Mouse (Mus musculus) forebrain, postnatal 0 days (tissue): Measurements from ENCODE around the gene Otud3. TPM values are rescaled to one million over a fixed set of nuclear protein-coding genes. Genes with fewer than 3 reads are reported as not detected.
A peak's percentile ranks its signal among the peaks of the same experiment; 100 is the strongest.

Source experiments
- ATAC-seq: fragments of 200-750 bp; cut with Nextera tagmentation; 2 replicates; pipeline ENCODE4 v1.8.0; 2017; ENCODE audit warnings: mild to moderate bottlenecking, moderate library complexity
- DNase-seq: peaks from one replicate; pipeline ENCODE4 v3.0.0-alpha.2; 2015
- H3K27ac ChIP-seq: fragments of 300-500 bp; sonication (generic); 2 replicates; pipeline ENCODE4 v1.5.1; 2014; ENCODE audit warnings: low read depth, mild to moderate bottlenecking, antibody characterized with exemption, low read length, moderate library complexity, mixed read lengths
- H3K27me3 ChIP-seq: fragments of 300-500 bp; sonication (generic); 2 replicates; pipeline ENCODE4 v1.6.1; 2014; ENCODE audit warnings: mild to moderate bottlenecking, low read length, mixed read lengths; ENCODE audit not compliant: insufficient read depth
- H3K36me3 ChIP-seq: fragments of 300-500 bp; sonication (generic); 2 replicates; pipeline ENCODE4 v1.6.1; 2014; ENCODE audit warnings: mild to moderate bottlenecking, moderate library complexity; ENCODE audit not compliant: insufficient read depth
- H3K4me1 ChIP-seq: fragments of 300-500 bp; sonication (generic); 2 replicates; pipeline ENCODE4 v1.6.1; 2014; ENCODE audit warnings: antibody characterized with exemption; ENCODE audit not compliant: insufficient read depth
- H3K4me2 ChIP-seq: fragments of 300-500 bp; sonication (generic); 2 replicates; pipeline ENCODE4 v1.6.1; 2014; ENCODE audit warnings: low read depth, mild to moderate bottlenecking, moderate library complexity
- H3K4me3 ChIP-seq: fragments of 300-500 bp; sonication (generic); 2 replicates; pipeline ENCODE4 v1.5.1; 2014; ENCODE audit warnings: low read depth, low read length, mixed read lengths
- H3K9ac ChIP-seq: fragments of 300-500 bp; sonication (generic); 2 replicates; pipeline ENCODE4 v1.6.1; 2014; ENCODE audit warnings: mild to moderate bottlenecking
- H3K9me3 ChIP-seq: fragments of 300-500 bp; sonication (generic); 2 replicates; pipeline ENCODE4 v1.6.1; 2016; ENCODE audit warnings: low read length
- CTCF ChIP-seq: sonication (generic); IDR thresholded peaks from 2 replicates; pipeline ENCODE4 v1.5.1; 2016; ENCODE audit warnings: antibody characterized with exemption, control low read depth, low read depth
- WGBS: fragments of 180-500 bp; shearing (Covaris S2); extraction: QIAGEN DNeasy Blood & Tissue Kit; methylation state at CpG from one replicate; pipeline ENCODE4 v1.1.7; 2014; 5-methylcytosine and 5-hydroxymethylcytosine counted together
- polyA plus RNA-seq: library from polyadenylated mRNA; unstranded; fragments of >200 nt; fragmentation: Nextera tagmentation; extraction: Ambion mirVana; gene quantifications from 2 replicates; pipeline ENCODE4 v1.2.1, GENCODE M21; 2015
- total RNA-seq: library from RNA; depleted of rRNA; stranded (reverse); fragments of >200 nt; gene quantifications from 2 replicates; pipeline ENCODE4 v1.2.3, GENCODE M21; 2014

Gene Otud3
- total and polyA plus RNA-seq, 2 experiments from 2014 or later = 2.6 to 13.1 TPM

GRCm38 (mm10) chr4:138865092-138865491 lies 48.7 kb downstream of the Otud3 start:
- no peaks in the 10 kb centered on the region for H3K36me3 ChIP-seq
- no peaks in the 10 kb centered on the region for H3K9me3 ChIP-seq
- H3K4me1 ChIP-seq = no peaks in the 10 kb centered on the region
- H3K4me3 ChIP-seq = no peak overlapping the region
- no peak overlapping the region for H3K9ac ChIP-seq
- no peak overlapping the region for H3K27ac ChIP-seq
- H3K4me2 ChIP-seq = no peak overlapping the region
- ATAC-seq (no peak), DNase-seq (no peak)
- H3K27me3 ChIP-seq = no peaks in the 10 kb centered on the region
- TF ChIP-seq CTCF = no peak
- WGBS = 47% methylated on average over 5 of the region's 5 CpGs

- DNase-seq = no peak
- Histone ChIP-seq H3K4me1 (no peaks in the 10 kb centered on the region), H3K36me3 (no peaks in the 10 kb centered on the region), H3K4me2 (no peak within 1 kb of the TSS), H3K27me3 (no peaks in the 10 kb centered on the region), H3K9me3 (no peaks in the 10 kb centered on the region), H3K9ac (no peak within 1 kb of the TSS), H3K4me3 (no peak within 1 kb of the TSS), H3K27ac (no peak within 1 kb of the TSS)
- no peak for TF ChIP-seq CTCF
- 78% methylated on average over 10 of the region's 10 CpGs for WGBS
- no peak for ATAC-seq
These were observed 50.3 kb downstream of the Otud3 start, which contains the start of gene Pla2g5 for GRCm38 (mm10) chr4:138863344-138863998. Pla2g5 (minus strand) TSS chr4:138863482.

DNA sequence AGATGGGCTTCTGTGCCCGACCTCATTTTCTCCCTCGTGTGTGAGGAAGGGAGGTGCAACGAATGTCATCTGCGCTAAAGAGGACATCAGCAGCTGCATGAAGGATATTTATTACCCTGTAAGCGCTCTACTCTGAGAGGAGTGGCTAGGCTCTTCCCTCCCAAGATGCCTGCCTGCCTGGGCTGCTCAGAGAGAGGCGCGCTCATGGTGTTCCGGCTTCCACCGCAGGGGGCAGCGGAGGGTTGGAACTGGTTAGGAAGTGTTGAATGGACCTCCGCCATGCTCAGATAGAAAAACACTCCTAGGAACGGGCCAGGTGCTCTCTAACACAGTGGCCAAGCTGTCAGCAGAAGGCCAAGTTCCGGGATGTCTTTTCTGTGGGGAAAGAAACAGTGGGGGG lies 54.0 kb downstream of the Otud3 start:
- H3K27me3 ChIP-seq = no peaks in the 10 kb centered on the region
- TF ChIP-seq CTCF = peak; percentile 77
- peak overlapping the region; percentile 83 for H3K27ac ChIP-seq
- H3K36me3 ChIP-seq = no peaks in the 10 kb centered on the region
- peak; percentile 91 for DNase-seq
- H3K4me1 ChIP-seq = no peaks in the 10 kb centered on the region
- peak overlapping the region; percentile 54 for H3K4me2 ChIP-seq
- no peaks in the 10 kb centered on the region for H3K9me3 ChIP-seq
- 7% methylated on average over 13 of the region's 13 CpGs for WGBS
- peak overlapping the region; percentile 32 for H3K4me3 ChIP-seq
- ATAC-seq = peak; percentile 89
- peak overlapping the region; percentile 54 for H3K9ac ChIP-seq

DNA sequence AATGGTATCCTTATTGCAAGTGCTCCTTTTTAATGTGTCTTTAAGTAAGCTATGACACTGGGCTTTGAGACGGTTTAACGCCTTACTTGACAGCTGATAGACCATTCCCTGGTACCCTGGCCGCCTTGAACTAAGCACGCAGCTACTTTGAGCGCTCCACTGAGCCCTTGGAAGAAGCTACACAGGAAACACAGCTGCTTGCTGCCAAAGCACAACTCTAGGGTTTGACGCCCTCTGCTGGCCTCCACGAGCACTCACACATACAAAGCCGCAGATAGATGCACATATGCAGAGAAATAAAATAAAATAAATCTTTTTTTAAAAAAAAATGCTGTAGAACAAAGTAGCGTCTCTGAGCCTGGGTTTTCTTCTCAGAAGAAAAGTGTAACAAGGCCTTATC lies 54.5 kb downstream of the Otud3 start:
- DNase-seq = peak; percentile 87
- Histone ChIP-seq H3K4me1 (no peaks in the 10 kb centered on the region), H3K27me3 (no peaks in the 10 kb centered on the region), H3K27ac (peak overlapping the region; percentile 83), H3K4me2 (peak overlapping the region; percentile 54), H3K9me3 (no peaks in the 10 kb centered on the region), H3K36me3 (no peaks in the 10 kb centered on the region), H3K4me3 (peak overlapping the region; percentile 32), H3K9ac (peak overlapping the region; percentile 54)
- 18% methylated on average over 9 of the region's 9 CpGs for WGBS
- peak; percentile 73 for TF ChIP-seq CTCF
- ATAC-seq = peak; percentile 77

- ATAC-seq (peak; percentile 38), DNase-seq (peak; percentile 67)
- Histone ChIP-seq H3K27me3 (no peaks in the 10 kb centered on the region), H3K4me2 (no peak overlapping the region), H3K4me1 (no peaks in the 10 kb centered on the region), H3K27ac (no peak overlapping the region), H3K9me3 (no peaks in the 10 kb centered on the region), H3K4me3 (no peak overlapping the region), H3K36me3 (no peaks in the 10 kb centered on the region), H3K9ac (no peak overlapping the region)
- WGBS = 71% methylated on average over 15 of the region's 15 CpGs
- no peak for TF ChIP-seq CTCF
These were observed 55.3 kb downstream of the Otud3 start for GRCm38 (mm10) chr4:138858446-138858845.

DNA sequence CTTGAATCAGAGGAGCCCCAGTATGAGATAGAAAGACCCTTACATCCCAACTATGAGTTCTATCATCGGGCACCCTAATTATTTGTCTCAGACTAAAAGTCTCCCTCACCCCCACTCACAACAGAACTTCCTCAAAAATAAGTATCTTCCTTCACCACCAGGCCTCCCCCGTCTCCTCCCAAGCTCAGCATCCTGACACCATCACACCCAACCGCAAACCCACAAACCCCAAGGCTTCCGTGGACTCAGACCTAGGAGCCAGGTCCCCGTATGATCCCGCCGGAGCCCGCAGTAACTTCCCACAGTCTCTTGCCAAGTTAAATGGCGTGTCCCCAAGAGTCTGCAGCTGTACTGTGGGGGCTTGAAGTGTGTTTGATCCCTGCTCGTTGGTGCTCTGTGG lies 56.2 kb downstream of the Otud3 start:
- H3K27me3 ChIP-seq = no peaks in the 10 kb centered on the region
- no peak overlapping the region for H3K4me2 ChIP-seq
- no peak overlapping the region for H3K9ac ChIP-seq
- H3K4me3 ChIP-seq = no peak overlapping the region
- TF ChIP-seq CTCF = no peak
- H3K4me1 ChIP-seq = no peaks in the 10 kb centered on the region
- H3K9me3 ChIP-seq = no peaks in the 10 kb centered on the region
- H3K36me3 ChIP-seq = no peaks in the 10 kb centered on the region
- 84% methylated on average over 10 of the region's 10 CpGs for WGBS
- no peak for ATAC-seq
- H3K27ac ChIP-seq = no peak overlapping the region
- no peak for DNase-seq

- peak; percentile 100 for TF ChIP-seq CTCF
- ATAC-seq (peak; percentile 44; the same call in 1 of the 2 replicates), DNase-seq (peak; percentile 93)
- no peaks in the 10 kb centered on the region for H3K36me3 ChIP-seq
- H3K4me1 ChIP-seq = no peaks in the 10 kb centered on the region
- H3K27ac ChIP-seq = no peak overlapping the region
- H3K4me3 ChIP-seq = no peak overlapping the region
- no peaks in the 10 kb centered on the region for H3K9me3 ChIP-seq
- peaks cover 4% of the 10 kb centered on the region; the same call in 1 of the 2 replicates for H3K27me3 ChIP-seq
- no peak overlapping the region for H3K9ac ChIP-seq
- H3K4me2 ChIP-seq = no peak overlapping the region
- 19% methylated on average over 7 of the region's 7 CpGs for WGBS
These were observed 57.3 kb downstream of the Otud3 start for GRCm38 (mm10) chr4:138856491-138856890.
